Mouse (Mus musculus): ENCODE measurements around the gene Stx2. TPM values are rescaled to one million over a fixed set of nuclear protein-coding genes. Genes with fewer than 3 reads are reported as not detected.

The Stx2 gene
- polyA plus RNA-seq, 1 experiment from 2014 or later = 87.3 TPM

DNA sequence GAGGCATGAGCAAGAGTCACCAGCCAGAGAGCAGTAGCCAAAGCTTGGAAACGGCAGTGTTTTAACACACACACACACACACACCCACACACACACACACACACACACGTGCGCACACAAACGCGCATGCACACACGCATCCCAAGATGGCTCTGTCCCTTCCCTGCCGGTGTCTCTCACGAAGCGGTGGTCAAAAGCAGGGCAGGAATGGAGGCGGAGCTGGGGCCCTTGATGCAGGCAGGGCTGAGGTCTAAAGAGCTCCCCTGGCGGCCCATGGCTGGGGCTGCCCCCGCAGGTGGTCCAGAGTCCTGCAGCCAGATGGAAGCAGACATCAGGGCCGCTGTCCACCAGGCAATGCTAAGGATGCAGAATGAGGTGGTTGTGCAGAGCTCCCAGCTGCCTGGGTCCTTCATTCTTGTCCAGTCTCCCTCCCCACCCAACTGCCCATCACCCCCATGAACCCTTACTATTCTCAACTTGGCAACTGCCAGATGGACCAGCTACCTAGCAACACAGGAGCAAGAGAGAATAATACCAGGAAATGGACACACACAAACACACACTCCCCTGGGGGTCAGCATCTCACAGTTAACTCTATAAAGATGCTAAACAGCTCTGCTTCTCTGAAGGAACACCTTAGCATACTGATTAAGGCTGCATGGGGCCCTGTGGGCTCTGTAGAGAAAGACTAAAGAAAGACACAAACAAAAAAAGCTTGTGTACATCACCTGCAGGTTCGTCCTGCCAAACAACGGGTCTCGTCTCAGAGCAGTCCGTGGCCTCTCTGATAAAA, 54.9 kb downstream of the Stx2 start, which contains the start of gene Rimbp2:
Gene Rimbp2, minus strand, starts transcription at position 209 of the 793 bp plus-strand sequence.
- ATAC-seq (replicated peaks; ENCODE audit: low FRiP score) (no peak), DNase-seq (ENCODE audit: low spot score) (peak; percentile 40)
- no peaks in the 10 kb centered on the region for H3K9me3 ChIP-seq (ENCODE audit: control insufficient read depth, low read length)
- peak within 1 kb of the TSS; percentile 33 for H3K4me3 ChIP-seq (ENCODE audit: low read depth, low read length)
- WGBS = 12% methylated on average over 17 of the region's 17 CpGs
- peaks cover 15% of the 10 kb centered on the region for H3K27me3 ChIP-seq (replicated peaks; ENCODE audit: control insufficient read depth, insufficient read depth, low read length)
- no peaks in the 10 kb centered on the region for H3K36me3 ChIP-seq (ENCODE audit: control insufficient read depth, insufficient read depth, low read length)
- H3K27ac ChIP-seq (ENCODE audit: low read depth, low read length) = no peak within 1 kb of the TSS
- H3K9ac ChIP-seq (ENCODE audit: low read depth, low read length) = no peak within 1 kb of the TSS
- peak within 1 kb of the TSS; percentile 66 for H3K4me2 ChIP-seq
- no peaks in the 10 kb centered on the region for H3K4me1 ChIP-seq (replicated peaks; ENCODE audit: control insufficient read depth, insufficient read depth, low read length)

GRCm38 (mm10) chr5:128952291-128953195, 55.8 kb downstream of the Stx2 start:
- H3K4me3 ChIP-seq (ENCODE audit: low read depth, low read length) = peak overlapping the region; percentile 33

GRCm38 (mm10) chr5:128951472-128951871, 56.9 kb downstream of the Stx2 start:
- Histone ChIP-seq H3K4me1 (replicated peaks; ENCODE audit: control insufficient read depth, insufficient read depth, low read length) (no peaks in the 10 kb centered on the region), H3K9me3 (ENCODE audit: control insufficient read depth, low read length) (no peaks in the 10 kb centered on the region), H3K27ac (ENCODE audit: low read depth, low read length) (no peak overlapping the region), H3K9ac (ENCODE audit: low read depth, low read length) (no peak overlapping the region), H3K27me3 (replicated peaks; ENCODE audit: control insufficient read depth, insufficient read depth, low read length) (peaks cover 15% of the 10 kb centered on the region), H3K36me3 (ENCODE audit: control insufficient read depth, insufficient read depth, low read length) (no peaks in the 10 kb centered on the region), H3K4me3 (ENCODE audit: low read depth, low read length) (no peak overlapping the region), H3K4me2 (no peak overlapping the region)
- WGBS = 33% methylated on average over 4 of the region's 4 CpGs
- no peak for ATAC-seq (replicated peaks; ENCODE audit: low FRiP score)
- no peak for DNase-seq (ENCODE audit: low spot score)

More at GRCm38 (mm10) chr5:128952291-128953195, 55.8 kb downstream of the Stx2 start:
- Histone ChIP-seq H3K9ac (ENCODE audit: low read depth, low read length) (no peak overlapping the region), H3K4me1 (replicated peaks; ENCODE audit: control insufficient read depth, insufficient read depth, low read length) (no peaks in the 10 kb centered on the region), H3K27me3 (replicated peaks; ENCODE audit: control insufficient read depth, insufficient read depth, low read length) (peaks cover 15% of the 10 kb centered on the region), H3K9me3 (ENCODE audit: control insufficient read depth, low read length) (no peaks in the 10 kb centered on the region), H3K4me2 (peak overlapping the region; percentile 66), H3K36me3 (ENCODE audit: control insufficient read depth, insufficient read depth, low read length) (no peaks in the 10 kb centered on the region), H3K27ac (ENCODE audit: low read depth, low read length) (no peak overlapping the region)
- no peak for ATAC-seq (replicated peaks; ENCODE audit: low FRiP score)
- WGBS = 6% methylated on average over 35 of the region's 35 CpGs
- no peak for DNase-seq (ENCODE audit: low spot score)

DNA sequence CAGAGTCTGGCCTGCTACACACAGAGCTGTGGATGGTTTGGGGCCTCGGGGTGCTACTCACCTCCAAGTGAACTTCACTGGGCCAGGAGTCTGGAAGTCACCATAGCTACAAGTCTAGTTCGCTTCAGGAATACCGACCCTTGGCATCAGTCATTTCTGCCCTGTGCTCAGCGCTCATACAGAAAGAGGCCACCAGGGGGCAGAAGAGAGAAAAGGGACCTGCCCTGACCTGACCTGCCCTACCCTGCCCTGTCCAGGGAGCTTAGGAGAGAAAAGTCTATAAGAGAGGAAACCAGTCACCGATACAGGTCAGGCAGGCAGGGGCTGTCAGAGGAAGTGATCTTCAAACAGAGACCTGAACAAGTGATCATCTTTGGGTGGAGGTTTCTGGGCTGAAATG, 61.3 kb downstream of the Stx2 start:
- no peak for ATAC-seq (replicated peaks; ENCODE audit: low FRiP score)
- H3K36me3 ChIP-seq (ENCODE audit: control insufficient read depth, insufficient read depth, low read length) = no peaks in the 10 kb centered on the region
- H3K27ac ChIP-seq (ENCODE audit: low read depth, low read length) = no peak overlapping the region
- H3K4me2 ChIP-seq = no peak overlapping the region
- 67% methylated on average over 5 of the region's 5 CpGs for WGBS
- H3K4me3 ChIP-seq (ENCODE audit: low read depth, low read length) = no peak overlapping the region
- H3K9me3 ChIP-seq (ENCODE audit: control insufficient read depth, low read length) = no peaks in the 10 kb centered on the region
- H3K27me3 ChIP-seq (replicated peaks; ENCODE audit: control insufficient read depth, insufficient read depth, low read length) = peaks cover 3% of the 10 kb centered on the region
- no peak for DNase-seq (ENCODE audit: low spot score)
- no peaks in the 10 kb centered on the region for H3K4me1 ChIP-seq (replicated peaks; ENCODE audit: control insufficient read depth, insufficient read depth, low read length)
- no peak overlapping the region for H3K9ac ChIP-seq (ENCODE audit: low read depth, low read length)

DNA sequence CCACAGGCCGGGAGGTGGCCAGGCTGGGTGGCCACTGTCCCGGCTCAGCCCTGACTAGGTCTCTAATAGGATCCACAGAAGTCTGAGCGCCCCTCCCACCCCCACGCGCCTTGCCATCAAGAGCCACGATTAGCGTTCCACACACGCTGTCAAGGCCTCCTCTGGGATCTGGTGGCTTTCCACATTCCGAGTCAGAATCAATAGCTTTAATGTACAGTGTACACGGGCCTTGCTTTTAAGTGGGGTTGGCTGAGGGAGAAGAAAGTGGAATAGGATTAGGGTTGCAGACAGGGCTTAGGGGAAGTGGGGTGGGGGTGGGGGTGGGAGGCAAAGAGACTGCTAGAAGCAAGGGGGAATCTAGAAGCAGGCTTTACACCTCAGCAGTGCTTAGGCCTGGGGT, 67.9 kb downstream of the Stx2 start:
- Histone ChIP-seq H3K9ac (ENCODE audit: low read depth, low read length) (no peak overlapping the region), H3K36me3 (ENCODE audit: control insufficient read depth, insufficient read depth, low read length) (no peaks in the 10 kb centered on the region), H3K4me2 (no peak overlapping the region), H3K9me3 (ENCODE audit: control insufficient read depth, low read length) (no peaks in the 10 kb centered on the region), H3K4me1 (replicated peaks; ENCODE audit: control insufficient read depth, insufficient read depth, low read length) (no peaks in the 10 kb centered on the region), H3K27ac (ENCODE audit: low read depth, low read length) (no peak overlapping the region), H3K27me3 (replicated peaks; ENCODE audit: control insufficient read depth, insufficient read depth, low read length) (no peaks in the 10 kb centered on the region), H3K4me3 (ENCODE audit: low read depth, low read length) (no peak overlapping the region)
- DNase-seq (ENCODE audit: low spot score) (no peak), ATAC-seq (replicated peaks; ENCODE audit: low FRiP score) (no peak)
- WGBS = 69% methylated on average over 10 of the region's 10 CpGs

DNA sequence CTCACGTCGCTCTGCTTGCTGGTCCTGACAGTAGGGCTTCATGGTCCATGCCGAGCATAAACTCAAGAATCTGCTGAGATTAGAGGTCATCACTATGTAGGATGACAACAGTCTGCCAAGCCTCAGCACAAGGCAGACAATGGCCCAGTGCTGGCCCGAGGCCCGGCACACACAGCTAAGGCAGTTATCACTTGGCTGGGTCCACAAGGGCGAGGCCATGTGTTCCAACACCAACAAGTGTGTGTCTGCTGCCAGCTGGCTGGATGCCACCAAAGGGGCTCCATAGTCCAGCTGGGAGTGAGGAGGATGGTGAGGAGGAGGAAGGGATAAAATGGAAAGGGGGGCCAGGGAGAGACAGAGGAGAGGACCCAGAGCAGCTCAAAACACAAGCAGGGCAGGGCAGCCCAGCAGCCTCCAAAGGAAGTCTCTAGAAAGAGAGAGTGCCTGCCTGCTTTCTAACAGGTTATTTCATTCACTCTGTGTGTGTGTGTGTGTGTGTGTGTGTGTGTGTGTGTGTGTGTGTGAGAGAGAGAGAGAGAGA, 72.9 kb downstream of the Stx2 start:
- no peak overlapping the region for H3K9ac ChIP-seq (ENCODE audit: low read depth, low read length)
- H3K9me3 ChIP-seq (ENCODE audit: control insufficient read depth, low read length) = no peaks in the 10 kb centered on the region
- 82% methylated on average over 6 of the region's 6 CpGs for WGBS
- H3K4me3 ChIP-seq (ENCODE audit: low read depth, low read length) = no peak overlapping the region
- H3K27me3 ChIP-seq (replicated peaks; ENCODE audit: control insufficient read depth, insufficient read depth, low read length) = no peaks in the 10 kb centered on the region
- H3K4me1 ChIP-seq (replicated peaks; ENCODE audit: control insufficient read depth, insufficient read depth, low read length) = no peaks in the 10 kb centered on the region
- no peaks in the 10 kb centered on the region for H3K36me3 ChIP-seq (ENCODE audit: control insufficient read depth, insufficient read depth, low read length)
- H3K27ac ChIP-seq (ENCODE audit: low read depth, low read length) = no peak overlapping the region
- no peak for ATAC-seq (replicated peaks; ENCODE audit: low FRiP score)
- H3K4me2 ChIP-seq = no peak overlapping the region
- no peak for DNase-seq (ENCODE audit: low spot score)

Other genes starting within 250 kb of the Stx2 start
- 0.12 and 0.37 TPM in 2 replicates for gene Rimbp2, start 55.1 kb downstream of the Stx2 start, polyA plus RNA-seq (2014; fragmentation: Nextera tagmentation; extraction: Ambion mirVana)
- 878 and 928 TPM in 2 replicates for gene Ran, start 11.5 kb upstream of the Stx2 start, polyA plus RNA-seq (2014; fragmentation: Nextera tagmentation; extraction: Ambion mirVana)
- not detected in 2 replicates for gene Adgrd1, start 88.2 kb upstream of the Stx2 start, polyA plus RNA-seq (2014; fragmentation: Nextera tagmentation; extraction: Ambion mirVana)